Mouse (Mus musculus): ENCODE results near the gene Ehmt2. TPM values are rescaled to one million over a fixed set of nuclear protein-coding genes. Genes with fewer than 3 reads are reported as not detected.
"Not testable (repeated sequence)": the region's sequence is repeated elsewhere in the genome, so short reads cannot be mapped to it uniquely, and the experiment has no call there.

Gene Ehmt2
- polyA plus RNA-seq, 1 experiment from 2014 or later, result 61.0 TPM

DNA sequence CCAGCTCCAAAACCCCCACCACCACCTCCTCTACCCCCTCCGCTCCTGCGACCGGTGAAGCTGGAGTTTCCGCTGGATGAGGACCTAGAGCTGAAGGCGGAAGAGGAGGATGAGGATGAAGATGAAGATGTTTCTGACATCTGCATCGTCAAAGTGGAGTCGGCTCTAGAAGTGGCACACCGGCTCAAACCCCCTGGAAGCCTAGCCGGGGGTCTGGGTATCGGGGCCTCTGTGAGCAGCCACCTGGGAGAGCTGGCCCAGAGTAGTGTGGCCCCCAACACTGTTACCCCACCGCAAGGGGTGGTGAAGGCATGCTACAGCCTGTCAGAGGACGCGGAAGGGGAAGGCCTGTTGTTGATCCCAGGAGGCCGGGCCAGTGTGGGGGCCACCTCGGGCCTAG is 2.5 kb upstream of the Ehmt2 start:
- ATAC-seq (ENCODE audit: low read depth), result no peak
- H3K27ac ChIP-seq (replicated peaks; ENCODE audit: low read depth, low read length), result peak overlapping the region; percentile 90
- DNase-seq (ENCODE audit: low spot score), result no peak
- no peaks in the 10 kb centered on the region for H3K27me3 ChIP-seq (replicated peaks; ENCODE audit: control insufficient read depth, insufficient read depth, low read length)
- H3K9me3 ChIP-seq (ENCODE audit: control insufficient read depth, low read length), result no peaks in the 10 kb centered on the region
- peak overlapping the region; percentile 91 for H3K9ac ChIP-seq (ENCODE audit: low read depth, low read length)
- H3K4me2 ChIP-seq (ENCODE audit: low read depth, low read length), result peak overlapping the region; percentile 84
- H3K36me3 ChIP-seq (ENCODE audit: control insufficient read depth, insufficient read depth, low read length), result peaks cover 9% of the 10 kb centered on the region; the same call in 1 of the 2 replicates
- H3K4me3 ChIP-seq (ENCODE audit: low read depth, low read length), result peak overlapping the region; percentile 80
- H3K4me1 ChIP-seq (ENCODE audit: control insufficient read depth, insufficient read depth, low read length), result peaks cover 12% of the 10 kb centered on the region; the same call in 1 of the 2 replicates
- 84% methylated on average over 14 of the region's 15 CpGs for WGBS

GRCm38 (mm10) chr17:34896366-34896765 is 1.9 kb upstream of the Ehmt2 start:
- DNase-seq (ENCODE audit: low spot score), result no peak
- Histone ChIP-seq H3K27ac (replicated peaks; ENCODE audit: low read depth, low read length) (no peak overlapping the region), H3K4me2 (ENCODE audit: low read depth, low read length) (0 out of 2 replicates have a peak overlapping the region, but pooled peaks have one; percentile 84), H3K9ac (ENCODE audit: low read depth, low read length) (no peak overlapping the region), H3K4me3 (ENCODE audit: low read depth, low read length) (peak overlapping the region; percentile 2; the same call in 1 of the 2 replicates), H3K9me3 (ENCODE audit: control insufficient read depth, low read length) (no peaks in the 10 kb centered on the region), H3K4me1 (ENCODE audit: control insufficient read depth, insufficient read depth, low read length) (peaks cover 12% of the 10 kb centered on the region; the same call in 1 of the 2 replicates), H3K27me3 (replicated peaks; ENCODE audit: control insufficient read depth, insufficient read depth, low read length) (no peaks in the 10 kb centered on the region), H3K36me3 (ENCODE audit: control insufficient read depth, insufficient read depth, low read length) (peaks cover 14% of the 10 kb centered on the region)
- ATAC-seq (ENCODE audit: low read depth), result no peak
- WGBS, result 85% methylated on average over 17 of the region's 17 CpGs

DNA sequence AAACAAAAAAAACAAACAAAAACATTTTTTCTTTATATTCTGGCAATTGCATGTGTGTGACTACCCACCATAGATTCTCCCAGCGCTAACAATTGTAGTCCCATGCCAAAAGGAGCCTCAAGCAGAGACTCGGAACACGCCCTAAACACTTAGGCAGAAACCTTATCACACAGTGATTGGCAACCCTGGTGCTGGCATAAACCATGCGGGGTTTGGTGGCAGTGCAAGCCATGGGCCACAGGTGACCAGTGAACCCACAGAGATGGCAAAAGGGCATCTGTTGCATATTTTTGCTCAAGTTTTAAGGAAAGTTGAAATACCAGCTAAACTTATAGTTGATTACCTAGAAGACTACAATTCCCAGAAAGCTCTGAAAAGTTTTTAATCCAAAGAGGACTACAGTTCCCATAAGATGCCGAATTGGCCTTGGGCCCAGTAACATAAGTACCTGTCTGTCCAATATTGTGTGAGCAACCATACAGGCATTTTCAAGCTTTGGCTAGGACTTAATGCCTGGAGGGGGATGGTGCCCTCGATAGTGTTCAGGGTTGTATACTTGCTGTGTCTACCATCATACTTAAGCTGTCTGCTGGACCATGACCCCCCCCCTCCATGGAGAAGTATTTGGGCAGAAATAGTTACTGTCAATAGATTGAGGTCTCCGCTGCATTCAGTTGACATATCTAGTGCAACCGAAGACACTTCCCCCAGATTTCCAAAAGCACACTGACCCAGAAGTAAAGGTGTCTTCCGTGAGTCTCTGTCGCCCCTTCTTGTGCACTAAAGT is 703 bp upstream of the Ehmt2 start:
- H3K4me1 ChIP-seq (ENCODE audit: control insufficient read depth, insufficient read depth, low read length), result peaks cover 12% of the 10 kb centered on the region; the same call in 1 of the 2 replicates
- H3K36me3 ChIP-seq (ENCODE audit: control insufficient read depth, insufficient read depth, low read length), result peaks cover 24% of the 10 kb centered on the region
- peak overlapping the region; percentile 89 for H3K4me3 ChIP-seq (ENCODE audit: low read depth, low read length)
- DNase-seq (ENCODE audit: low spot score), result peak; percentile 94
- peak overlapping the region; percentile 84 for H3K9ac ChIP-seq (ENCODE audit: low read depth, low read length)
- 16% methylated on average over 10 of the region's 10 CpGs for WGBS
- H3K4me2 ChIP-seq (ENCODE audit: low read depth, low read length), result peak overlapping the region; percentile 74
- 0 out of 2 replicates have a peak, but pooled peaks have one; percentile 7 for ATAC-seq (ENCODE audit: low read depth)
- H3K27me3 ChIP-seq (replicated peaks; ENCODE audit: control insufficient read depth, insufficient read depth, low read length), result no peaks in the 10 kb centered on the region
- H3K27ac ChIP-seq (replicated peaks; ENCODE audit: low read depth, low read length), result peak overlapping the region; percentile 96
- no peaks in the 10 kb centered on the region for H3K9me3 ChIP-seq (ENCODE audit: control insufficient read depth, low read length)

GRCm38 (mm10) chr17:34898706-34899052 is 410 bp downstream of the Ehmt2 start:
- Histone ChIP-seq H3K9ac (ENCODE audit: low read depth, low read length) (peak overlapping the region; percentile 84), H3K9me3 (ENCODE audit: control insufficient read depth, low read length) (no peaks in the 10 kb centered on the region), H3K4me1 (ENCODE audit: control insufficient read depth, insufficient read depth, low read length) (peaks cover 12% of the 10 kb centered on the region; the same call in 1 of the 2 replicates), H3K4me2 (ENCODE audit: low read depth, low read length) (peak overlapping the region; percentile 74), H3K4me3 (ENCODE audit: low read depth, low read length) (peak overlapping the region; percentile 89), H3K36me3 (ENCODE audit: control insufficient read depth, insufficient read depth, low read length) (peaks cover 35% of the 10 kb centered on the region), H3K27me3 (replicated peaks; ENCODE audit: control insufficient read depth, insufficient read depth, low read length) (no peaks in the 10 kb centered on the region), H3K27ac (replicated peaks; ENCODE audit: low read depth, low read length) (peak overlapping the region; percentile 96)
- DNase-seq (ENCODE audit: low spot score), result peak; percentile 66
- WGBS, result no CpG with 5 or more reads among the region's 47 CpGs
- no peak for ATAC-seq (ENCODE audit: low read depth)

DNA sequence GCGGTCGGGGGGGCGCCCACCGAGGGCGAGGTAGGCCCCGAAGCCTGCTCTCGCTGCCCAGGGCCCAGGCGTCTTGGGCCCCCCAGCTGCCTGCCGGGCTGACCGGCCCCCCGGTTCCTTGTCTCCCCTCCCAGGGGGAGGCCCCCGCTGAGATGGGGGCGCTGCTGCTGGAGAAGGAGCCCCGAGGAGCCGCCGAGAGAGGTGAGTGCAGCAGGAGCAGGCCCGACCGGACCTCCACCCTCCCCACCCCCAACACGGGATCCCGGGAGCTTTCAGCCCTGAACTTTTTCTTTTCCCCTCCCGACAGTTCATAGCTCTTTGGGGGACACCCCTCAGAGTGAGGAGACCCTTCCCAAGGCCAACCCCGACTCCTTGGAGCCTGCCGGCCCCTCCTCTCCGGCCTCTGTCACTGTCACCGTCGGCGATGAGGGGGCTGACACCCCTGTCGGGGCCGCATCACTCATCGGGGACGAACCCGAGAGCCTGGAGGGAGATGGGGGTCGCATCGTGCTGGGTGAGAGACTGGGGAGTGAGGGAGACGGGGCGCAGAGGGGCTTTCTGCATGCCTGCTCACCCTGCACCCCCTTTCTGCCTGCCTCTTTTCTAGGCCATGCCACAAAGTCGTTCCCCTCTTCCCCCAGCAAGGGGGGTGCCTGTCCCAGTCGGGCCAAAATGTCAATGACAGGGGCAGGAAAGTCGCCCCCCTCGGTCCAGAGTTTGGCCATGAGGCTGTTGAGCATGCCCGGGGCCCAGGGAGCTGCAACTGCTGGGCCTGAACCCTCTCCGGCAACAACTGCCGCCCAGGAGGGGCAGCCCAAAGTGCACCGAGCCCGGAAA is 1.0 kb downstream of the Ehmt2 start:
- DNase-seq (ENCODE audit: low spot score) (peak; percentile 24), ATAC-seq (ENCODE audit: low read depth) (no peak; the same call in 1 of the 2 replicates)
- Histone ChIP-seq H3K4me2 (ENCODE audit: low read depth, low read length) (peak overlapping the region; percentile 74), H3K27ac (replicated peaks; ENCODE audit: low read depth, low read length) (peak overlapping the region; percentile 96), H3K9ac (ENCODE audit: low read depth, low read length) (peak overlapping the region; percentile 84), H3K4me1 (ENCODE audit: control insufficient read depth, insufficient read depth, low read length) (peaks cover 12% of the 10 kb centered on the region; the same call in 1 of the 2 replicates), H3K27me3 (replicated peaks; ENCODE audit: control insufficient read depth, insufficient read depth, low read length) (no peaks in the 10 kb centered on the region), H3K36me3 (ENCODE audit: control insufficient read depth, insufficient read depth, low read length) (peaks cover 40% of the 10 kb centered on the region), H3K4me3 (ENCODE audit: low read depth, low read length) (peak overlapping the region; percentile 89), H3K9me3 (ENCODE audit: control insufficient read depth, low read length) (no peaks in the 10 kb centered on the region)
- under 1% methylated on average over 26 of the region's 45 CpGs for WGBS

DNA sequence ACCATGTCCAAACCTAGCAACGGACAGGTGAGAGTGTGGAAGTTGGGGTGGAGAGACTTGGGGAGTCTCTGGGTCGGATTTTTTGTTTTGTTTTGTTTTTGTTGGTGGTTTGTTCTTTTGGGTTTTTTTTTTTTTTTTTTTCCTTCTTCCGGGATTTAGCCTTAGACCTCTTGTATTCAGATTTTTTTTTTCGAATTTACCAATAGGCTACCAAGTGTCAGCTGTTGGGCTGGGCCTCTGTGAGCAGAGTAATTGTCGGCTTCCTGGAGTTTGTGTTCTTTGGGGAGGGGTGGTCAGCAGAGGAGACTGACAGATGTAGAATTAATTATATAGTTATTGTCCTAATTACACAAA is 1.6 kb downstream of the Ehmt2 start:
- peaks cover 46% of the 10 kb centered on the region for H3K36me3 ChIP-seq (ENCODE audit: control insufficient read depth, insufficient read depth, low read length)
- ATAC-seq (ENCODE audit: low read depth) (no peak), DNase-seq (ENCODE audit: low spot score) (no peak)
- H3K4me2 ChIP-seq (ENCODE audit: low read depth, low read length), result peak overlapping the region; percentile 74
- H3K9me3 ChIP-seq (ENCODE audit: control insufficient read depth, low read length), result no peaks in the 10 kb centered on the region
- H3K27ac ChIP-seq (replicated peaks; ENCODE audit: low read depth, low read length), result peak overlapping the region; percentile 96
- H3K9ac ChIP-seq (ENCODE audit: low read depth, low read length), result peak overlapping the region; percentile 84
- H3K4me3 ChIP-seq (ENCODE audit: low read depth, low read length), result peak overlapping the region; percentile 89
- no peaks in the 10 kb centered on the region for H3K27me3 ChIP-seq (replicated peaks; ENCODE audit: control insufficient read depth, insufficient read depth, low read length)
- 2% methylated on average over 5 of the region's 5 CpGs for WGBS
- peaks cover 12% of the 10 kb centered on the region; the same call in 1 of the 2 replicates for H3K4me1 ChIP-seq (ENCODE audit: control insufficient read depth, insufficient read depth, low read length)

DNA sequence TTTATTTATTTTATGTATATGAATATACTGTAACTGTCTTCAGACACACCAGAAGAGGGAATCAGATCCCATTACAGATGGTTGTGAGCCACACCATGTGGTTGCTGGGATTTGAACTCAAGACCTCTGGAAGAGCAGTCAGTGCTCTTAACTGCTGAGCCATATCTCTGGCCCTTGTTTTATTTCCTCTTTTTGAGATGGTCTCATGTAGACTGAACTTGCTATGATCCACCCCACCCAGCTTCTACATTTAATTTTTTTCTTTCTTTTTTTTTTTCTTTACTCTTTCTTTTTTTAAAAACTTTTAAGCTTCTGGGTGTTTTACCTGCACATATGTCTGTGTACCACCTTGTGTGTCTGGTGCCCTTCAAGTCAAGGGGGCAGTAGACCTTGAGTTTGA is 2.6 kb downstream of the Ehmt2 start:
- peaks cover 55% of the 10 kb centered on the region for H3K36me3 ChIP-seq (ENCODE audit: control insufficient read depth, insufficient read depth, low read length)

GRCm38 (mm10) chr17:34901948-34902347 is 3.7 kb downstream of the Ehmt2 start:
- H3K4me1 ChIP-seq (ENCODE audit: control insufficient read depth, insufficient read depth, low read length); H3K27me3 ChIP-seq (replicated peaks; ENCODE audit: control insufficient read depth, insufficient read depth, low read length); DNase-seq (ENCODE audit: low spot score); ATAC-seq (ENCODE audit: low read depth); H3K9ac ChIP-seq (ENCODE audit: low read depth, low read length); H3K9me3 ChIP-seq (ENCODE audit: control insufficient read depth, low read length); H3K4me3 ChIP-seq (ENCODE audit: low read depth, low read length); H3K4me2 ChIP-seq (ENCODE audit: low read depth, low read length); H3K27ac ChIP-seq (replicated peaks; ENCODE audit: low read depth, low read length): not testable (repeated sequence)
- 87% methylated on average over 9 of the region's 10 CpGs for WGBS
- H3K36me3 ChIP-seq (ENCODE audit: control insufficient read depth, insufficient read depth, low read length), result peaks cover 58% of the 10 kb centered on the region

More for the DNA sequence above, 2.6 kb downstream of the Ehmt2 start:
- not testable (repeated sequence) for H3K27me3 ChIP-seq (replicated peaks; ENCODE audit: control insufficient read depth, insufficient read depth, low read length); DNase-seq (ENCODE audit: low spot score); H3K27ac ChIP-seq (replicated peaks; ENCODE audit: low read depth, low read length); H3K9ac ChIP-seq (ENCODE audit: low read depth, low read length); ATAC-seq (ENCODE audit: low read depth); H3K9me3 ChIP-seq (ENCODE audit: control insufficient read depth, low read length); H3K4me3 ChIP-seq (ENCODE audit: low read depth, low read length); H3K4me1 ChIP-seq (ENCODE audit: control insufficient read depth, insufficient read depth, low read length)
- peak overlapping the region; percentile 74 for H3K4me2 ChIP-seq (ENCODE audit: low read depth, low read length)
